Mouse (Mus musculus): Measurements from ENCODE around the gene Fam107a. TPM values are rescaled to one million over a fixed set of nuclear protein-coding genes. Genes with fewer than 3 reads are reported as not detected.
A peak's percentile ranks its signal among the peaks of the same experiment; 100 is the strongest.

Fam107a gene
- polyA plus RNA-seq, 1 experiment from 2014 or later, result not detected

DNA sequence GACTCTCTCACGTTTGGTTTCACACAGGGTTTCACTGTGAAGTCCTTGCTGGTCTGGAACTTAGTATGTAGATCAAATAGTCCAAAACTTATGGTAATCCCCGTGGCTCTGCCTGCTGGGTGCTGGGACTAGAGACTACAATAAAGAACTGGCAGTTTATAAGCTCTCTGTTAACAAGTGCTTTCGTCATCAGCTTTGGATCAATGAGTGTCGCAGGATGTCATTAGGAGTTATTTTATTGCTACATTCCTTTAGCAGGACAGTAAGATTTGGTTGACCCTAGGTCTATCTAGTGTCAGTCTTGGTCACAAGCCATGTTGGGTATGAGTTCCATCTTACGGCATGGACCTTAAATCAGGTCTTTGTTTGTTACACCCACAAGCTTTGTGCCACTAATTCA, 57.6 kb downstream of the Fam107a start:
- Histone ChIP-seq H3K9me3 (ENCODE audit: low read length) (no peaks in the 10 kb centered on the region), H3K27me3 (ENCODE audit: insufficient read depth, low read length) (no peaks in the 10 kb centered on the region), H3K36me3 (replicated peaks; ENCODE audit: insufficient read depth, low read length) (no peaks in the 10 kb centered on the region), H3K27ac (ENCODE audit: low read depth) (peak overlapping the region; percentile 96), H3K4me1 (ENCODE audit: insufficient read depth) (peaks cover 4% of the 10 kb centered on the region; the same call in 1 of the 2 replicates), H3K4me3 (ENCODE audit: low read depth, low read length) (no peak overlapping the region), H3K9ac (replicated peaks) (no peak overlapping the region), H3K4me2 (ENCODE audit: low read depth, low read length) (no peak overlapping the region)
- 54% methylated on average over 5 of the region's 5 CpGs for WGBS (ENCODE audit: insufficient replicate concordance)
- DNase-seq (no peak), ATAC-seq (no peak)
- no peak for TF ChIP-seq CTCF (IDR thresholded peaks at IDR 0.05; ENCODE audit: low read depth)

DNA sequence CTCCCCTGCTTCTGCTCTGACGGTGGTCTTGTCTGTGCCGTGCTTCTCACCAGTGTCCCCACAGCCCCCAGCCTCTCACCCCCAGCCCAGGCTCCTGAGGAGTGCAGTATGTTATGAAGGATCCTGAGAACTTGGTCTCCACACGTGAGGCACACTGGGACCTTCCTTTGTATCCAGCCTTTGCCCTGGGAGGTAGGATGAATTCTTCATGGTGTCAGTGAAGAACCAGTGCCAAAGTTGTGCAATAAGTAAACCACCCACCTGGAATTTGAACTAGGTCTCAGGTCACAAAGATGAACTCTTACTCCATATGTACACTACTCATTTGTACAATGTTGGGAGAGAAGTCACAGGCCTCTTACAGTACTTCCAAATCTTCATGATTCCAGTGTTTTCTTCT, 58.7 kb downstream of the Fam107a start, which contains the start of gene Acox2:
Gene Acox2, minus strand, starts transcription at position 188 of the 400 bp plus-strand sequence.
- peak within 1 kb of the TSS; percentile 43 for H3K4me3 ChIP-seq (ENCODE audit: low read depth, low read length)
- peak; percentile 88 for TF ChIP-seq EP300 (IDR thresholded peaks at IDR 0.05; ENCODE audit: low read depth)
- TF ChIP-seq CTCF (IDR thresholded peaks at IDR 0.05; ENCODE audit: low read depth), result no peak
- peak within 1 kb of the TSS; percentile 74 for H3K9ac ChIP-seq (replicated peaks)

DNA sequence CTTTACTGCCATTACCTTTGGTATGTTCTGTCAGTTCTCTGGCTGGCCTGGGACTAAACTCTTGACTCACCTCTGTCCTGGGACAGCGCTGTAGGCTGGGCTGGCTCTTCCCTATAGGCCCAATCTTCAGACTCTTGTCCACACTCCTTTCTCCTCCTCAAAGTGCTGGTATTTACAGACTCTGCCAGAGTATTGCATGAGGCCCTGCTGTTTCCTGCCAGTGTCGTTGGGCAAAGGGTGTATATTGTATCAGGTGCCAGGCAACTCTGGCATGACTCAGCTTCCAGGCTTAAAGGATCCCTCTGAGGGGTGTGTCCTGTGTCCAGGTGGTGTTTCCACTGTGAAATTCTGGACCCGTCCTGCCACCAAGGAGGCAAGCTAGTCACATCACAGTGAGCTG, 59.1 kb downstream of the Fam107a start:
- ATAC-seq (peak; percentile 54), DNase-seq (peak; percentile 24)
- Histone ChIP-seq H3K9me3 (ENCODE audit: low read length) (no peaks in the 10 kb centered on the region), H3K9ac (replicated peaks) (peak overlapping the region; percentile 74), H3K36me3 (replicated peaks; ENCODE audit: insufficient read depth, low read length) (no peaks in the 10 kb centered on the region), H3K27me3 (ENCODE audit: insufficient read depth, low read length) (no peaks in the 10 kb centered on the region), H3K4me3 (ENCODE audit: low read depth, low read length) (peak overlapping the region; percentile 43), H3K4me1 (ENCODE audit: insufficient read depth) (peaks cover 4% of the 10 kb centered on the region; the same call in 1 of the 2 replicates), H3K27ac (ENCODE audit: low read depth) (peak overlapping the region; percentile 96), H3K4me2 (ENCODE audit: low read depth, low read length) (peak overlapping the region; percentile 69)
- no peak for TF ChIP-seq CTCF (IDR thresholded peaks at IDR 0.05; ENCODE audit: low read depth)
- no peak for TF ChIP-seq EP300 (IDR thresholded peaks at IDR 0.05; ENCODE audit: low read depth)
- 41% methylated on average over 3 of the region's 3 CpGs for WGBS (ENCODE audit: insufficient replicate concordance)

More for the DNA sequence above, 58.7 kb downstream of the Fam107a start, which contains the start of gene Acox2:
- Histone ChIP-seq H3K9me3 (ENCODE audit: low read length) (no peaks in the 10 kb centered on the region), H3K27ac (ENCODE audit: low read depth) (peak within 1 kb of the TSS; percentile 96), H3K4me2 (ENCODE audit: low read depth, low read length) (peak within 1 kb of the TSS; percentile 69), H3K27me3 (ENCODE audit: insufficient read depth, low read length) (no peaks in the 10 kb centered on the region), H3K4me1 (ENCODE audit: insufficient read depth) (peaks cover 4% of the 10 kb centered on the region; the same call in 1 of the 2 replicates), H3K36me3 (replicated peaks; ENCODE audit: insufficient read depth, low read length) (no peaks in the 10 kb centered on the region)
- ATAC-seq (peak; percentile 77), DNase-seq (peak; percentile 27)
- WGBS (ENCODE audit: insufficient replicate concordance), result 48% methylated on average over 3 of the region's 3 CpGs

DNA sequence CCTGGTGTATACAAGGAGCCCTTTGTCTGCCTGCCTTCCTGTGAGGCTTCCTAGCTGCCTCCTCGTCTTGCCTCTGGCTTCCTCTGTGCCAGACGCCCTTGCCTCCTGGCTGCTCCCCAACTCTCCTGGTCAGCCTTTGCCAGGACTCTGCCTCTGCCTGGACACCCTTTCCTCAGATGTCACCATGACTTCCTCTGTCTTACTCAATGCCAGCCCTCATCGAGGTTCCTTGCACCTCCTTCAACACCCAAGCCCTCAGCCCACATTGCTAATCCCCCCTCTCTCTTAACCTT, 59.5 kb downstream of the Fam107a start:
- Histone ChIP-seq H3K27ac (ENCODE audit: low read depth) (peak overlapping the region; percentile 96), H3K27me3 (ENCODE audit: insufficient read depth, low read length) (no peaks in the 10 kb centered on the region), H3K4me3 (ENCODE audit: low read depth, low read length) (peak overlapping the region; percentile 43), H3K4me2 (ENCODE audit: low read depth, low read length) (peak overlapping the region; percentile 69), H3K36me3 (replicated peaks; ENCODE audit: insufficient read depth, low read length) (no peaks in the 10 kb centered on the region), H3K4me1 (ENCODE audit: insufficient read depth) (peaks cover 4% of the 10 kb centered on the region; the same call in 1 of the 2 replicates), H3K9ac (replicated peaks) (peak overlapping the region; percentile 74), H3K9me3 (ENCODE audit: low read length) (no peaks in the 10 kb centered on the region)
- WGBS (ENCODE audit: insufficient replicate concordance), result 20% methylated on average over 3 of the region's 3 CpGs
- TF ChIP-seq CTCF (IDR thresholded peaks at IDR 0.05; ENCODE audit: low read depth) (no peak), EP300 (IDR thresholded peaks at IDR 0.05; ENCODE audit: low read depth) (no peak)
- DNase-seq (peak; percentile 15), ATAC-seq (0 out of 2 replicates have a peak, but pooled peaks have one; percentile 2)

DNA sequence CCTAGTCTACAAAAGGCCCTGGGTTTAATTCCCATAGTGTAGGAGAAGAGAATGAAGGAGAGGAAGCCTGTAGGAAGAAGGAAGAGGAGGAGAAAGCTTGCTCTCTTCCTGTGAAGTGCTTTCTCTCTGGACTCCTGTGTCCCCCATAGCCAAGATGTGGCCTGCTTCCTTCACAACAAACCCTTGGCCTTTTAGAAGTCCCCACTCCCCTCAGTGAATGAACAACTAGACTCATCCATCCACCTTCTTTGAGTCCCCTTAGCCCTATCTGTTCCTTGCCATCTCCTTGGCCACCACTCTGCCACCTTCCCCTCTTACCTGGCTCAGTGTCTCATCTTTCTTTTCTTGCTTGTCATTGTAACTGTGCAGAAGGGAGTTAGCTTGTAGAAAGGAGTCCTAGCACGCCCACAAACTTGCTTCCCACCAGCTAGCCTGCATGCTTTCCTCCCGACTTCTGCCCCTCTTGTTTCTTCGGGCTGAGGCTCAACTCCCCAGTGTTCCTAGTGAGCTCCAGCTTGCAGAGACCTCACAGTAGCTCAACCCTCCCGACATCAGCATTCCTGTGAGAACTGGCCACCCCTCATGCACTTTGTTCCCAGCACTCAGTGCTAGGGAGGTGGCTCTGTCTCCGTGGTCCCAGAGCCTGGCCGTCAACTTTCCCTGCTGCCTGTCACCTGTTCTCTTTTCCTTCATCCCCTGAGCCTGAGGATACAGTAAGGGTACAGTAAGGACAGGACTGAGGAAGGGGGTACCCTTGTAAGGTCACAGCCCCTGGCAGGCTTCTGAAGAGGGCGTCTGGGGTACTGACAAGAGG, 60.1 kb downstream of the Fam107a start:
- H3K36me3 ChIP-seq (replicated peaks; ENCODE audit: insufficient read depth, low read length), result no peaks in the 10 kb centered on the region
- peak overlapping the region; percentile 69 for H3K4me2 ChIP-seq (ENCODE audit: low read depth, low read length)
- H3K27ac ChIP-seq (ENCODE audit: low read depth), result peak overlapping the region; percentile 96
- peak overlapping the region; percentile 74 for H3K9ac ChIP-seq (replicated peaks)
- 40% methylated on average over 7 of the region's 7 CpGs for WGBS (ENCODE audit: insufficient replicate concordance)
- peaks cover 4% of the 10 kb centered on the region; the same call in 1 of the 2 replicates for H3K4me1 ChIP-seq (ENCODE audit: insufficient read depth)
- peak; percentile 18; the same call in 1 of the 2 replicates for ATAC-seq
- H3K9me3 ChIP-seq (ENCODE audit: low read length), result no peaks in the 10 kb centered on the region
- peak overlapping the region; percentile 43 for H3K4me3 ChIP-seq (ENCODE audit: low read depth, low read length)
- no peaks in the 10 kb centered on the region for H3K27me3 ChIP-seq (ENCODE audit: insufficient read depth, low read length)
- DNase-seq, result peak; percentile 24
- no peak for TF ChIP-seq CTCF (IDR thresholded peaks at IDR 0.05; ENCODE audit: low read depth)
- TF ChIP-seq EP300 (IDR thresholded peaks at IDR 0.05; ENCODE audit: low read depth), result no peak

DNA sequence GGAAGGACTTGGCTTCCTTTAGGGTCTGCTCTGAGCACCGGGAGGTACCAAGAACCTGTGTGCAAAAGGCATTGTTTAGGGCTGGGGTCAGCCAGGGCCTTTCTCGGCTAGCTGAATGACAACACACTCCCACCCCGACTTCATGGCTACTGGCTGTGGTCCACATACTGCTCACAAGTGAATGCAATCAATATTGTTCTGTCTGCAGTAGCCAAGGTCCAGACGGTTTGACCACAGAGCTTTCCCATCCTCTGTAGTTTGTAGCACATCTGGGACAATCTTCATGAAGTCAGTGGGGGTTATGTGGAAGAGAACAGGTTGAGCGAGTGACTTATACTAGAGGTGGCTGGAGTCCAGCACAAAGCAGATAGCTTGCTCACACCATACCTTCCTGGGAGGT, 60.9 kb downstream of the Fam107a start:
- TF ChIP-seq CTCF (IDR thresholded peaks at IDR 0.05; ENCODE audit: low read depth), result no peak
- TF ChIP-seq EP300 (IDR thresholded peaks at IDR 0.05; ENCODE audit: low read depth), result no peak
- DNase-seq (peak; percentile 38), ATAC-seq (peak; percentile 65)
- H3K27ac ChIP-seq (ENCODE audit: low read depth), result peak overlapping the region; percentile 96
- 40% methylated on average over 5 of the region's 5 CpGs for WGBS (ENCODE audit: insufficient replicate concordance)
- H3K36me3 ChIP-seq (replicated peaks; ENCODE audit: insufficient read depth, low read length), result no peaks in the 10 kb centered on the region
- no peaks in the 10 kb centered on the region for H3K9me3 ChIP-seq (ENCODE audit: low read length)
- H3K4me1 ChIP-seq (ENCODE audit: insufficient read depth), result peaks cover 4% of the 10 kb centered on the region; the same call in 1 of the 2 replicates
- peak overlapping the region; percentile 69 for H3K4me2 ChIP-seq (ENCODE audit: low read depth, low read length)
- peak overlapping the region; percentile 74 for H3K9ac ChIP-seq (replicated peaks)
- peak overlapping the region; percentile 43 for H3K4me3 ChIP-seq (ENCODE audit: low read depth, low read length)
- H3K27me3 ChIP-seq (ENCODE audit: insufficient read depth, low read length), result no peaks in the 10 kb centered on the region

Data from liver, postnatal 0 days (tissue).